Mouse (Mus musculus) E14TG2a.4 (cell line): ENCODE data around the gene Gm14124.

ENCODE experiments used
- CTCF ChIP-seq: conservative IDR thresholded peaks from 2 replicates; pipeline ENCODE4 v1.5.1; 2014; ENCODE audit warnings: low read length
- NANOG ChIP-seq: IDR thresholded peaks from 2 replicates; pipeline ENCODE4 v1.6.1; 2014; ENCODE audit warnings: borderline replicate concordance, low read length, mixed read lengths
- POU5F1 ChIP-seq: IDR thresholded peaks from 2 replicates; pipeline ENCODE4 v1.6.1; 2014; ENCODE audit warnings: low read length, borderline replicate concordance

GRCm38 (mm10) chr2:150316140-150316539 is 58.8 kb downstream of the Gm14124 start:
- TF ChIP-seq CTCF (no peak), POU5F1 (no peak), NANOG (no peak)
